Mouse (Mus musculus): ENCODE results near the gene Sstr1. TPM values are rescaled to one million over a fixed set of nuclear protein-coding genes. Genes with fewer than 3 reads are reported as not detected.

Sstr1 gene
- polyA plus RNA-seq, 1 experiment from 2014 or later = 1.1 TPM

- no peaks in the 10 kb centered on the region for H3K36me3 ChIP-seq
- no peaks in the 10 kb centered on the region for H3K27me3 ChIP-seq
- no peak for ATAC-seq (replicated peaks; ENCODE audit: low FRiP score)
- no peak overlapping the region for H3K27ac ChIP-seq
- no peaks in the 10 kb centered on the region for H3K9me3 ChIP-seq (replicated peaks)
- no peak overlapping the region for H3K4me3 ChIP-seq (replicated peaks)
- H3K4me2 ChIP-seq = no peak overlapping the region
- 87% methylated on average over 2 of the region's 2 CpGs for WGBS
- no peaks in the 10 kb centered on the region for H3K4me1 ChIP-seq
- no peak overlapping the region for H3K9ac ChIP-seq
Observed at GRCm38 (mm10) chr12:58232489-58232888, 20.9 kb downstream of the Sstr1 start.

DNA sequence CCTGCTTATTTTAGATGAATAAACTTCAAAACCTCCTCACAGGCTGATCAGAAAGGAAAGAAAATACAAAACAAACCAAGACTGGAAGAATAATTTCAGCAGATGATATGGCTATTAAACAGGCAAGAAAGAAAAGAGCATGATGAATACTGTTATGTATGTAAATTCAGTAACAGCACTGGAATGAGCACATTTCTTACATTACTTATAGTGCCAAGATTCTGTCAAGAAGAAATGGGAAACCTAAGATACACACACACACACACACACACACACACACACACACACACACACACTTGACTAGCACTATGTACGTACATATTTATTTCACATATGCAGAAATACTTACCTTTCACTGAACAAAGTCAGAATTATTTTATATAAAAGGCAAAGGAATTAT is 40.3 kb downstream of the Sstr1 start:
- H3K27ac ChIP-seq = no peak overlapping the region
- H3K9me3 ChIP-seq (replicated peaks) = no peaks in the 10 kb centered on the region
- no peaks in the 10 kb centered on the region for H3K36me3 ChIP-seq
- H3K27me3 ChIP-seq = no peaks in the 10 kb centered on the region
- H3K4me2 ChIP-seq = no peak overlapping the region
- WGBS = 81% methylated on average over 1 of the region's 1 CpGs
- no peak overlapping the region for H3K9ac ChIP-seq
- H3K4me1 ChIP-seq = no peaks in the 10 kb centered on the region
- ATAC-seq (replicated peaks; ENCODE audit: low FRiP score) = no peak
- no peak overlapping the region for H3K4me3 ChIP-seq (replicated peaks)

Other genes with a start within 250 kb of the Sstr1 start
- 12.0 and 12.3 TPM in 2 replicates for gene Clec14a, start 57.5 kb downstream of the Sstr1 start, polyA plus RNA-seq (2015; fragmentation: Nextera tagmentation; extraction: Ambion mirVana)

Data from kidney, embryonic 15.5 days (tissue).